Mouse (Mus musculus) ovary, postnatal 14 days (tissue): ENCODE results near the gene Gng12.
A peak's percentile ranks its signal among the peaks of the same experiment; 100 is the strongest.
"Not testable (repeated sequence)": the region's sequence is repeated elsewhere in the genome, so short reads cannot be mapped to it uniquely, and the experiment has no call there.

Source experiments
- DNase-seq: peaks from one replicate; pipeline ENCODE4 v3.0.0; 2022; ENCODE audit warnings: low spot score

Gene Gng12

DNA sequence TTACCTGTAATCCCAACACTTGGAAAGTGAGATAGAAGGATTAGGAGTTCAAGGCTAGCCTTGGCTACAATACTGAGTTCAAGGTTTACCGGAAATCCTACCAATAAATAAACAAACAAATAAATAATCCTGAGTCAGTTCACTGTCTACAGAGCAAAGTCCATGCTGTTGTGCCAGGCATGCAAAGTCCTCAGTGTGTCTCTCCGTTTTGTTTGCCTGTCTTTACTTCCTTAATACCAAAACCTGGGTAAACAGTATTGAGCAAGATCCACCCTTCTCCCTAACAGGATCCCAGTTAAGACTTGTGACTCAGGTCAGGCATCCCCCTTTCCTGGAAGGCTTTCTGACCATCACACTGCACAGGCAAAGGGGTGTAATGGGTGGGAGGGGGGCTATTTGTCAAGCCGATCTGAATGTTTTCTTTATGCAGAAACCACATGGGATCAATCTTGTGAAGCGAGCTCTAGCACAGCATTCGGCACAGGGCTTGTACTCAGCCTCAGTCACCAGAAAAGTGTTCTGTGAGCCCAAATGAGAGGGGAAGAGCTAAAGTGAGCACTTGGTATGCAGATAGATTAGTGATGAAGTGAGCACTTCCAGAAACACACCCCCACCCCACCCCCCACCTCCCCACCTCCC is 133.2 kb downstream of the Gng12 start:
- DNase-seq = no peak

DNA sequence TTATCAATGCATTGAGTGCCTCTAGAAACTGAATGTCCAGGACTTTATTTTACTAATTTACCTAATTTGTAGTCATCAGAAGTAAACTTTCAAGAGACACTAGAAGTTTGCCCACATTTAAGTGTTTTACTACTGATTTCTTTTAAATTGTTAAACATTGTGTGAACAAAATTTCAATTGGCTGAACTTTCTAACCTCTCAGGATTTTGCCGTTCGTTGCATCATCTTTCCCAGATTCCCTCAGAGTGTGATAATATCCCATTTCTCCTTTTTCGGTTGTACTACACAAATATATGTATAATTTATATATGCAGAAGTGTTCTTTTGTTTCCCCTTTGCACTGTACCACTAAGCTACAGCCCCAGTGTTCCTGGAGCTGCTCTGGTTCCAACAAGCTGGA is 133.8 kb downstream of the Gng12 start:
- DNase-seq = no peak

DNA sequence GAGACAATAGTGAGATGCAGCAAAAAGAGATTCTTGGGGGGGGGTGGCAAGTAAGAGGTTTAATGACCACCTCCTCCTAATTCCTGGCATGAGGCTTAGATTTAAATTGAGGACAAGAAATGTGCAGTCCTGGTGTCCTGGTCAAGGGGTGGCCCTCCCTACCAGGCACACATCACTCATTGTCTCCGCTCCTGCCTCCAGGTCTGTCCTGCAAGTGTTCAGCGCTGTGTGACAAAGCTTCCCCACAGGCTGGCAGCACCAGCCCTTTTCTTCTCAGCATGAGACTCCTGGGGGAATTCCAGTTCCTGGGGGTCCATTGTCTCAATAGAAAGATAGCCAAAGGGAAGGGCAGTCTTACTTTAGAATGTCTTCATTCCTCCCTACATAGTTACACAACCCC is 134.2 kb downstream of the Gng12 start:
- no peak for DNase-seq

DNA sequence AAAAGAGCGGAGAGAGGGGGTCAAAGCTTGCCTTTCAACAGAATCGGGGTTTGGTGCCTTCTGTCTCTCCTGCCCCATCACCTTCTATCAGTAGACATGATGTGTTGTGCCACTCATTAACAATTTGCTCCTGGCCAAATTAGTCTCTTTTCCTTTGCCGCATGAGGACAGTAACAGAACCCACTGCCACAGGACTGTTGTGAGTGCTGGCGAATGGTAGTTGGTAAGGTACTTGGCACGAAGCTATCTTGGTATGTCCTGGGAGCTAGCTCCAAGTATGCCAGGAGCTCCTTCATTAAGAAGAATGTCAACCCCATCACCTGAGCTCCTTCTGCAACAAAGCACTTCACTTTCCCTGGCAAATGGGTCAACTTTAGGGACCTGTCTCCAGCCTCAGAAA is 134.6 kb downstream of the Gng12 start:
- no peak for DNase-seq

DNA sequence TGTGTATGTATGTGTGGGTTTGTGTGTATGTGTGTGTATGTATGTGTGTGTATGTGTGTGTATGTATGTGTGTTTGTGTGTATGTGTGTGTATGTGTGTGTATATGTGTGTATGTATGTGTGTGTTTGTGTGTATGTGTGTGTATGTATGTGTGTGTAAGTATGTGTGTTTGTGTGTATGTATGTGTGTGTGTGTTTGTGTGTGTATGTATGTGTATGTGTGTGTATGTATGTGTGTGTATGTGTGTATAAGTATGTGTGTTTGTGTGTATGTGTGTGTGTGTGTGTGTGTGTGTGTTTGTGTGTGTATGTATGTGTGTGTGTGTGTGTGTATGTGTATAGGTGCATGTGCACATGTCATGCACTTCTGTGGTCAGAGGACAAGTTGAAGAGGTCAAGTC is 136.4 kb downstream of the Gng12 start:
- DNase-seq = not testable (repeated sequence)

DNA sequence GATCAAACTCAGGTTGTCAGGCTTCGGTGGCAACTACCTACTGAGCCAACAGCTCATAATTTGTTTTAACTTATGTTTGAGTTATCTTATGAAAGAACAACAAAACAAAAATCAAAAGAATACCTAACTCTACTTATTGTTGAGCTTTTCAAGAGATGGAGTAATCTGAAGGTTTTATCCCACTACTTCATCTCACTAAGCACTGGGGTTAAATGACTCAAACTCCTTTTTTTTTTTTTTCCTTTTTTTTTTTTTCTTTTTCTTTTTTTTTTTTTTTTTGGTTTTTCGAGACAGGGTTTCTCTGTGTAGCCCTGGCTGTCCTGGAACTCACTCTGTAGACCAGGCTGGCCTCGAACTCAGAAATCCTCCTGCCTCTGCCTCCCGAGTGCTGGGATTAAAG is 136.8 kb downstream of the Gng12 start:
- DNase-seq = not testable (repeated sequence)

DNA sequence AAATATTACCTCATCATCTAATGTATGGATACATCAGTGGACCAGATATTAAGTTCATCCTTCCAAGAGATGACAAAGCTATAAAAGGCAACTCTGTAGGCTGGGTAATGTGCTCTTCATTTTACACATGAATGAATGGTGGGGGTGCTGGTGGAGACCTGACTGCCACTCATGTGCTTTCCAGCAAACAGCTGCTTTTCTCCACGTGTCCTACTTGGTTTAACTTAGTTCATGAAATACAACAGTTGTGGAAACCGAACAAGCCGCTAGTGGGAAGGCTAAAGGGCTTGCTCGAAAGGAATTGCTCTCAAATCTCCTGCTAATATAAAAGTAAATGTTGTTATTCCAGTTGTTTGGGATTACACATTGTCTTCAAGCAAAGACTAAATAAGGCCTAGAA is 137.4 kb downstream of the Gng12 start:
- no peak for DNase-seq

DNA sequence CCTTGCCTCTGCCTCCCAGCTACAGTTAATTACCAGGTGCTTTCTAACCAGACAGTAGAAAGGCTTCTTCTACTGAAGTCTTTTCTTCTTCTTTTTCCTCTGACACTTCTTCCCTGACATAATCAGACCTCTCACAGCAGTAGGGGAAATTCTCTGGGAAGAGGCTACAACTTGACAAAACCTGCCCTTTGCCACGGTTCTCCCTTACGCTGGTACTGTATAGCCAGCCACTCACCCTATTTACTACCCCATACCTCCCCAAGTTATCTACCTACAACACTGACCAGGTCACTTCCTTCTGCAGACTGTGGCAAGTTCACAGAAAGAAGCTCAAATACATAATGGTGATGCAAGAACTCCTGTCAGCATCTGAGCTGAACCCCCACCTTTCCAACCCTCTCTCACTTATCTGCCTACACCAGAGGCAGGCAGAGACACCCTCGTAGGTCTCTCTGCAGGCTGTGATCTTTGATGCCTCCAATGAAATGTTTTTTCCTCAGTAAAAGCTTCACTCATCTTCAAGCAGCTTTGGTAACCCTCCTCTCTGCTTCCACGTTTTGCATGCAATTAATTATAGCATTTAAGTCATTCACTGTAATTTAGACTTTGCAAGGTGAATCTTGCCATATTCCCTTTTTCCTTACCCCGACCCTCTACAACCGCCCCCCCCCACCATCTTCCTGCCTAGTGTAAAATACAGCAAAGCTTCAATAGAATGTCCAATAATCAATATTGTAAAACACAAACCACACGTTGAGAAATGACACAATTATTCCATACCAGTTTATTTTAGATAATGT is 138.3 kb downstream of the Gng12 start:
- no peak for DNase-seq

DNA sequence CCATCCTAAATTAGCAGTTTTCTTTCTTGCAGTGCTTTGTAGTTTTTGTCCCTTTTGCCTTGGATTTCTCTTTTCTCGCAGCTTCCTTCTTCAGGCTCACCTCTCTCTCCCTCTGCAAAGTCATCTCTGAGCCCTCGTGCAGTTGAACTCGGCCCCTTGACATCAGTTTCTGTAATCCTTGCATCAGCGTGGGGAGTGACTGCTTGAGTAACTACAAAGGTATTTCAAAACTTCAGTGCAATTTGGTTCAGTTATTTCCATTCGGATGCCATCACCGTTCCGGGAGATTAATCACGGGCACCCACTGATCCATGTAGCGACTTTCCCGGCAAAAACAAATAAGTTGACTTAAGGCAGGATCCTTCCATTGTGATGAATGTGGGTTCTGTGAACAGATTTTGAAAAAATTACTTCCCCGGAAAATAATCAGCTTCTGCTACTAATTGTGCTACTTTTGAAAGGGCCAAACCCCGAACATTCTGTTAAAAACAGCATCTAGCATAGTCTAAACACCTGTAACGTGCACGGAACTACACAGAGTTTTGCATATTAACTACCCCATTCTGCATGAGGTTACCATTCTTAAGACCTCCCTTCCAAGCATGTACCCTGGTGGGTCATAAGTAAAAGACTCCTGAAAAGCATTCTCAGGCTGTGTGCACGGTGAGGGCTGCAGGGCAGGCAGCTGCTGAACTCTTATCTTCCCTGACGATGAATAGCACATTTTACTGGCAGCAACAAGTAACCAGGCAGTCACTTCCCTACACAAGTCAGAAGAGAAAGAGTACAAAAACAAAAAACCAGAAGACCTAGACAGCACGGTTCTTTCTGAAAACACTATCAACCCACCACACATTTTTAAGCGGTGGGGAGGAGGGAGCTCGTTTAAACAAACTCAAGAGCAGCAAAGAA is 139.4 kb downstream of the Gng12 start:
- no peak for DNase-seq

DNA sequence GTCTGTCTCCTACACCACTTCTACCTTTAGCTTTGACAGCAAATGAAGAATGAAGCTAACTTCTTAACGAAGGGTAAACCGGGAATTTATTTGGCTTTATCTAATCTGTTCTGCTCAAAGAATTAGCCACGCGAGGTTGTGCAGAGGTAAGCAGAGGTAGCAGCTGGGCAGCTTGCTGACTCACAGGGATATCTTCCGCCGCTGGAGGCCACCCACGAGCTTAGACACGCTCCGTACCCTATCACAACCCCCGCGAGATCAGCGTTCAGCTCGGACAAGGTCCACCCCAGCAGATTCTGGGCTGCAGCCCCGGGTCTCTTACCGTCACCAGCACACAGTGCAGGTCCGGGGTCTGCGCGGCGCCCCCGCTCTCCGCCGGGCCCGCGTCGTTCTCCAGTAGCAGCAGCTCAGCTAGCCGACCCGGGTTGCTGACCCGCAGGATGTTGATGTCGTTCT is 140.2 kb downstream of the Gng12 start:
- DNase-seq = peak; percentile 78

DNA sequence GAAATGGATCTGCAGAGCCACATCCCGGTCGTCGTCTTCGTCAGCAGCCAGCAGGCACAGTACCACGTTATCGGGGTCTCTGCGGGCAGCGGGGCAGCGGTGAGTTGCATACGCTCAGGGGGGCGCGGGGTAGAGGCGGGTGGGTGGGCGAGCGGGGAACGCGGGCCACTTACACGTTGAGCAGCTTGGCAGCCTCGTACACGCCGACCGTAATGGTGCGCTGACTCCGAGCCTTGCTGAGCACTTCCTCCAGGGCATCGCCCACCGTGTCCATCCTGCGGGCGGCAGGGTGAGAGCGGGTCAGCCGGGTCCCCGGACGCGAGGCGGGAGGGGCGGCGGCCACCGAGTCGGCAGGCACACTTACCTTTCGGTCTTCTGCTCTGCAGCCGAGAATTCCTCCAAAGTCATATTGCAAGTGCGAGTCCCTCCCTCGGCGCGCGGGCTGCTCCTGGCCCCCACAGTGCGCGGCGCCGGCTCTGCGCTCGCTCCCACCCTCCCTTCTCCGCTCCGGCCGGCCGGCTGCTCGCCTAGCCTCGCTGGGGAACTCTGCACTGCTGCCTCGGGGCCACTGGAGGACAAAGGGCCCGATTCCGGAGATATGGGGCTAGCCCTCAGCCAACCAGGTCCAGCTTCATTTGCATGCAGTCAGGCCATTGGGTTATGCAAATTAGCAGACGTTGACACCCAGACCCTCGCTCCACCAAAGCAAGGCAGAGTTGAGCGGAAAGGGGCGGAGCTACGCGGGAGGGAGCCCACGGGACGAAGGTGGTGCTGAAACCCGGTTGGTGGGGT is 140.8 kb downstream of the Gng12 start, which contains the start of gene Gadd45a:
Gadd45a (minus strand) TSS at position 621 of the 792 bp plus-strand sequence.
- DNase-seq = peak; percentile 94

DNA sequence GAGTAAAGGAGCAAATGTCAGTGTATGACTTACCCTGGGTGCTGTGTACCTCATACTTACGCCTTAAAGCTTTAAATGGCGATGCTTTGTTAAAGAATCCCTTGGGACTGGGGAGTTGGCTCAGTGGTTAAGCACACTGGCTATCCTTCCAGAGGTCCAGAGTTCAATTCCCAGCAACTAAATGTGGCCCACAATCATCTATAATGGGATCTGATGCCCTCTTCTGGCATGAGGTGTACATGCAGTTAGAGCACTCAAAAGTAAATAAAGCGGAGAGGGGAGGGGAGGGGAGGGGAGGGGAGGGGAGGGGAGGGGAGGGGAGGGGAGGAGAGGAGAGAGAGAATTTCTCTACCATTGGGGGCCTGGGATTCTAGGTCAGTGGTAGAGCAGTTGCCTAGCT is 142.8 kb downstream of the Gng12 start:
- DNase-seq = no peak

DNA sequence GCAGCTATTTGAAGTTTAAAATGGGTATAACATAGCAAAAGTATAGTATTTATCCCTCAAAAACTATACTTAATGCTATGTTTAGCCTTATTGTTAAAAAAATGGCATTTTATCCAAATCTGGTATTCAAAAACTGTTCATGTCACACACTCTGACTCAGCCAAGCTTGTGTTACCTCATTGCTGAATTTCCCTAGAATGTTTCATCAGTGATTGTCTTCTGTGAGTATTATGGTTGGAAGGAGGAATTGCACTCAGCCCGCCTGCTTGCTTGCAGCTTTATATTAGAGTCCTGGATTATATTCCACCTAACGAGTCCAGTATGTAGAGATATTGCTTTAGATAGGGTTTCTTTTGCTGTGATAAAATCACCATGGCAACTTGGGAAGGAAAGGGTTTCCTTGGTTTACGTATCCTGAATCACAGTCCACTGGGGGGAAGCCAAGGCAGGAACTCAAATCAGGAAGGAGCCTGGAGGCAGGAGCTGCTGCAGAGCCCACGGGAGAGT is 144.8 kb downstream of the Gng12 start:
- no peak for DNase-seq

DNA sequence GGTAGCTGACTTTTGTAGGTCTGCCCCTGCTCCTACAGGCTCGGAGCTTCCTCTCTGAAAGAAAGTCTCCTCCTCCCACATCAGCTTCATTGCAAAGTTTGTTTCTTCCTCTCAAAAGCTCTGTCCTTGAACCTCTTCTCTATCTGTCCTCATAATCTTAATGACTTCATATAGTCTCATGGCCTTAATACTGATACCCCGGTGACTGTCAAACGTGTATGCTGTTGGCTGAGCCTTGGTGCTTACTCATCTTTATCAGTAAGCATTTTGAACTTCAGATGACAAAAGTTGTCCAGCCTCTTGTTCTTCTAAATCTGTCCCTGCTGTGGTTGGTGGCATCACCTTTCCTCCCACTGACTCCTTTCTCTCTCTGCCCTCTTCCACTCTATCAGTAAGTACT is 149.2 kb downstream of the Gng12 start:
- no peak for DNase-seq

DNA sequence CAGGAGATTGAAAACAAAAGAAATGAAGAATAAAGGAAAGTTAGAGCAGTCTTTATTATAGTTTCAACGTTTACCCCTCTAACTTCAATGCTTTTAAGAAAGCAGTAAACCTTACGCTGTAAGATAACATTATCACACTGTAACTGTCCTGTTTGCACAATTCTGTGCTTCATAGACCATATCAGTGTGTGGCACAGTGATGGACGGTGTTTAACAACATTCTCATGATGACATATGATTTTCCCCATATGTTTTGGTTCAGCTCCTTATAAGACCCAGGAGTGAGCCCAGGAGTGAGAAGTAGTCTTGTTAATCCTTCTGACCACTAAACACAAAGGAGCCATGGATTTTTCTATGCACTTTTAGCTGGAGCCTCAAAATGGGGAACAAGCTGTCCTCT is 150.7 kb downstream of the Gng12 start:
- DNase-seq = no peak

DNA sequence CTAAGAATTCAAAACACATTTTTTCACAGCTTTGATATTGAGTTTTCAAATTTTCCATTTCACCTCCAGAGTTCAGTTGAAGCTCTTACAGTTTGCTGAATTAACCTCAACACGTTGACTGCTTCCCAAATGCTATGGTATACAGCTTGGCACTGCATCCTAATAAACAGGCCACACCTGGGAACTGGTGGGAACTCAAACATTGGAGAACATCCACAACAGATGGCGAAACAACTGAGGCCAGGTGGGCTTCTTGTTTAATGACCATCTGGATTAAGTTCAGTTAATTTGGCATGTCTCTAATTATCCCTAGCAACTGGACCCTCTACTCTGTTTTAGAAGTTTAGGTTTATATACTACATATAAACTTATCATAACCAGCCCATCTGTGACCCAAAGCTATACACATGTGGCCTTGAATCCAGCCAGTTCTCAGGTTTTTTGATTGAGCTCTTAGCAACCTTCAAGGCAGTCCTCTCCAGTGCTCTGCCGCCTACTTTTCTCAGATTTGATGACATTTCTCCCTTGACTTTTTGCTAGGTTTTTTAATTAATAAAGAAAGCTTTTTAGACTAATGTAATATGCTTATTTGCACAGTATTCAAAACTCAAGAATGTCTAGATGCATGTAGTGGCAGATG is 152.0 kb downstream of the Gng12 start:
- DNase-seq = no peak

DNA sequence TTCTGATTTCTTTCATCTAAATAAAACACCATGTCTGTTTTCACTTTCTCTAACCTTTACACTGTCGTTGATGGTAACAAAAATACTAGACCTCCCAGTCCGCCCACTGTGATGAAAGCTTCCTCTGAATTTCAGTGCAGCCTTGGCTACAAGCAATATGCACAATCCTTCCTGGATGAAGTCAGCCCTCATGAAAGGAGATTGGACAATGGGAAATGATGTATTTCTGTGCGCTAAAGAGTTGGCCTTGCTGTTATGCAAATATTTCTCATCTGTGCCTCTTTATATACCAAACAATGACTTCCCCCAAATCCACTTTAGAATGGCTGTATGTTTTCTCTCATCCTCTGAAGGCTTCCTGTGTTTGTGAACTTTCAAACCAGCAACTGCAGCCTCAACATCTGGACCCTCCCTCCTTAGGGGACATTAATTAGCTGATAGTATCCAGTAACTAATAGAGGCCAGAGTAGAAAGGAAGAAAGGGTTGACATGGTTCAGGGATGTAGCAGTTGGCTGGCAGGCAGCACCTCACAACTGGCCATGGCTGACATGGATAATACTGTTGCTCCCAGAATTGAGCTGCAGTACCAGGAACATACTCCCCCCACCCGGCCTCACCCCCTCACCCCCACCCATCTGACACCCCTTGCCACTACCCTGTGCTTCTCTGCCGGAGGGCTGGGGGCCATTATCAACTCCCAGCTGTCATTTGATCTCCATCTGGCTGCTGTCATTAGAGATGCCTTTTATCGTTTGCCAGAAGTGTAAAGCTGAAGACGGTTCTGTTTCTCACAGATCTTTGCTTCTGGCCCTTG is 152.9 kb downstream of the Gng12 start:
- no peak for DNase-seq

DNA sequence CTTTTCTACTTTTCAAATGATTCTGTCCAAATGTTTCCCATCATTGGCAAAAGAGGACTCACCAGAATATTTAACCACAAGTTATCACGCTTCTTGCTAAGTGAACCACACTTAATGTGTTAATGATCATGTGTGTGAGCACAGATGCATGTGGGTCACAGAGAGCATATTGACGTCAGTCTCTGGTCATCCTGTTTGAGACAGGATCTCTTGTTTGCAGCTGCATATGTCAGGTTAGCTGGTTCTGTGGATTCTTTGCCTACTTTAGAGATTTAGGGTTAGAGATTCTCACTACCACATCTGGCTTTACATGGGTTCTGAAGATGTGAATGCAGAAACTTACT is 153.5 kb downstream of the Gng12 start:
- DNase-seq = no peak

DNA sequence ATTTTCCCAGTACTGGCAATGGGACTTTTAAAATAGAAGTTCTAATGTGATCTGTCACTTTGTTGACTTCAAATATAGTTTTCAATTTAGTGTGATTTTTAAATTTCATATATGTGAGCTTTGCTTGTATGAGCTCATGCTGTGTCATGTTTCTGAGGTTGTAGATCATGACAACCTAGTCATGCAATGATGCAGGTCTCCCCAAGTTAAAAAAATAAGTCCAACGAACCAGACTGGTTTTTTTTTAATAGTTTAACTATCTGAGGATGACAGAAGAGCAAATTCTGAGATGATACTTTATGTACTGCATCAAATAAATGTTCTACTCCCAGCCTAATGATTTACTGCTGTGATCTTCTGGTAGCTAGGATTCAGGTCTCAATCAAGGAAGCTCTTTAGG is 153.9 kb downstream of the Gng12 start:
- DNase-seq = no peak
